Mouse (Mus musculus) spleen, postnatal 4 days (tissue): ENCODE measurements around the gene Ifna13.

Experiments used
- DNase-seq, 2 experiments: peaks; one replicate each; pipeline ENCODE4 v3.0.0; 2022; ENCODE audit warnings: low spot score in 2 of 2

The Ifna13 gene

GRCm38 (mm10) chr4:88644359-88644758, at the start of gene Ifna13:
Ifna13 (minus strand) TSS chr4:88644459.
- DNase-seq = no peak

GRCm38 (mm10) chr4:88693392-88693791, 49.1 kb upstream of the Ifna13 start:
- DNase-seq = no peak

- DNase-seq = no peak
Measured at GRCm38 (mm10) chr4:88692537-88692936, 48.3 kb upstream of the Ifna13 start.

- DNase-seq = no peak
Measured at GRCm38 (mm10) chr4:88691259-88691658, 47.0 kb upstream of the Ifna13 start, which contains the start of gene Ifnab. Ifnab (minus strand) TSS chr4:88691359.

- no peak for DNase-seq
Measured at GRCm38 (mm10) chr4:88683812-88684211, 39.6 kb upstream of the Ifna13 start, which contains the start of gene Ifna2. Ifna2 (minus strand) TSS chr4:88683912.

GRCm38 (mm10) chr4:88681353-88681752, 37.1 kb upstream of the Ifna13 start:
- DNase-seq = no peak

- DNase-seq = no peak
Measured at GRCm38 (mm10) chr4:88680362-88680761, 36.1 kb upstream of the Ifna13 start.

GRCm38 (mm10) chr4:88676824-88677223, 32.6 kb upstream of the Ifna13 start, which contains the start of gene Ifna16:
Ifna16 (minus strand) TSS chr4:88676924.
- DNase-seq = no peak

- DNase-seq = no peak
Measured at GRCm38 (mm10) chr4:88655461-88655860, 11.2 kb upstream of the Ifna13 start.

GRCm38 (mm10) chr4:88653644-88654043, 9.4 kb upstream of the Ifna13 start:
- no peak for DNase-seq

- no peak for DNase-seq
Measured at GRCm38 (mm10) chr4:88642526-88642925, 1.7 kb downstream of the Ifna13 start.

- DNase-seq = peak; percentile 89 to 100
Measured at GRCm38 (mm10) chr4:88641077-88641831, 3.0 kb downstream of the Ifna13 start.

GRCm38 (mm10) chr4:88640704-88641076, 3.6 kb downstream of the Ifna13 start:
- no peak for DNase-seq

GRCm38 (mm10) chr4:88634311-88634710, 9.9 kb downstream of the Ifna13 start, which contains the start of gene C87499:
C87499 (minus strand) TSS chr4:88634411.
- DNase-seq = no peak

GRCm38 (mm10) chr4:88603276-88603675, 41.0 kb downstream of the Ifna13 start, which contains the start of gene Ifna12:
Ifna12 (minus strand) TSS chr4:88603376.
- no peak for DNase-seq
